Mouse (Mus musculus) activated CD4-positive, CD25-positive, alpha-beta regulatory T cell, adult 4 months (primary cell): Measurements from ENCODE around the gene Slc5a3. TPM values are rescaled to one million over a fixed set of nuclear protein-coding genes. Genes with fewer than 3 reads are reported as not detected.

Source experiments
- ATAC-seq: one replicate; pipeline ENCODE4 v1.8.0; 2017
- polyA plus RNA-seq, 2 experiments: library from polyadenylated mRNA; unstranded; fragments of 100-300 nt; shearing (Covaris generic); gene quantifications; one replicate each; pipeline ENCODE4 v1.2.1; 2017

Slc5a3 gene
- polyA plus RNA-seq, 2 experiments from 2014 or later = 4.4 to 6.9 TPM

DNA sequence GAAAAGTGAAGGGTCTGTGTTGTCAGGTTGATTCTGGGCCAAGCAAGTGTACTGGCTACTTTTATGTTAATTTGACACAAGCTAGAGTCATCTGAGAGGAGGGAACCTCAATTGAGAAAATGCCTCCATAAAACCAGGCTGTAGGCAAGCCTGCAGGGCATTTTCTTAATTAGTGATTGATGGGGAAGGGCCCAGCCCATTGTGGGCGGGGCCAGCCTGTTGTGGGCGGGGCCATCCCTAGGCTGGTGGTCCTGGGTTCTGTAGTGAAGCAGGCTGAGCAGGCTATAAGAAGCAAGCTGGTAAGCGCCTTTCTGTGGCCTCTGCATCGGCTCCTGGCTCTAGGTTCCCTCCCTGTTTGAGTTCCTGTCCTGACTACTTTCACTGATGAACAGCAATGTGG lies 69.1 kb downstream of the Slc5a3 start:
- ATAC-seq = no peak

DNA sequence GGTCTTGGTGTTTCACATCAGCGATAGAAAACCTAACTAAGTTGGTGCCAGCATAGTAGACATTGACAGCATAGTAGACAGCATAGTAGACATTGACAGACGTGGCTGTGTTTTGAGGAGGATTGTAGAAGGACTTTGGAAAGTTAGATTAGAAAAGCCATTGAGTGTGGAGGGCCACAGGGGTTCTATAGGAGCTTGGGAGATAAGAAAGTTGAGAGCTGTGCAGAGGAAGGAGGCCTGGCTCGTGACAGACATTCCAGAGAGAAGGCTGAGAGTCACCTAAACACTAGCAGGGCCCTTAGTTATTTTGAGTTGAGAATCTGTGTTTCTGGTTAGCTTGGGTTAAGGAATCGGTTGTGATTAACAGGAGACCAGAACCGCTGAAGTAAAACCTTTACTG lies 69.5 kb downstream of the Slc5a3 start:
- no peak for ATAC-seq

DNA sequence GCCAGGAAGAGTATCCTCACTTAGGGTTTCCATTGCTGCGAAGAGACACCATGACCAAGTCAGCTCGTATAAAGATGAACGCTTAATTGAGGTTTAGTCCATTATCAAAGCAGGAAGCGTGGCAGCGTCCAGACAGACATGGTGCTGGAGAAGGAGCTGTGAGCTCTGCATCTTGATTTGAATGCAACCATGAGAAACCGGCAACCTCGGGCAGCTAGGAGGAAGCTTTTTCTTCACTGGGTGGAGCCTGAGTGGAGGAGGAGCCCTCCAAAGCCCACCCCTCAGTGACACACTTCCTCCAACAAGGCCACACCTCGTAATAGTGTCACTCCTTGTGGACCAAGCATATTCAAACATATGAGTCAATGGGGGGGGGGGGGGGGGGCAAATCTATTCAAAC lies 71.7 kb downstream of the Slc5a3 start:
- no peak for ATAC-seq

DNA sequence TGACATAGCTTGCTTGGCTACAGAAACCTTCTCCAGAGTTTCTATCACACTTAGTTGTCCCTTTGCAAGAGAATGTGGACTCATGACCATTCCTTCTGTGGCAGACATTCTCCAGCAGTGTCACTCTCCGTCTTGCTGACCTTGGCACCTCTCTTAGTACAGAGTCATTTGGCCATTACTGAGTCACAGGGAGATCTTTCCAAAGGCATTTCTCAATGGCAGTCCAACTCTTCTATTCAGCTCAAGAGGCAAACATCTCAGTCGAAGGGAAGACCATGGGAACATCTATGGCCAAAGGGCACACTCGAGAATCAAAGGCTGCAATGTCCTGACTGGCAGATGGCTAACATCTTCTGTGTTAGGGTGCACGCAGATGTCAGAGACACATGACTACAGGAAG lies 74.4 kb downstream of the Slc5a3 start:
- ATAC-seq = no peak

DNA sequence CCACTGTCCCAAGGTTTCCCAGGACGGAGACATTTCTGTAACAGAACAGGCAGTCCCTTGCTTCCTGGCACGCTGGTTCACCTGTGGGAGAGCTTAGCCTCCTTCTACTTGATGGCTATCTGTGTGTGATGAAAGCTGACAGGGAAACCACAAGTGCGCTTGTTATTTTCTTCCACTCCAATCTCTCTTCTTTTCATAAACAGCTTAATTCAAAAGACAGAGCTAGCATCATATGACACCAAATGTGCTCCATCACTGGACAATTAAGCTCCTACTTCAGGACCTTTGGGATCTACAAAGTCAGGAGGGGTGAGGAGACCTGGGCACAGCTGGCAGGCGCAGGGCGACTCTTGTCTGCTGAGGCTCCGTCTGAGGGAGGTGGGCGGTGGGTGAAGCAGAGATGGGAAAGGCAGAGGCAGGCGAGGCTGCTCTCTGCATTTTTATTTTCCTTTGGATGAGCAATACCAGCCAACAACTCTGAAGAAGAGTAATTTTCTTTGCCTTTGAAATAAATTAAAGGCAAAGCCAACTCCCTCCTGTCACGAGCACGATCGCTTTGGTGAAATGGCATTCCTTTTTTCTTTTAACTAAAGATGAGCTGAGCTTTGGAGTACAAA lies 76.1 kb downstream of the Slc5a3 start:
- ATAC-seq = no peak

DNA sequence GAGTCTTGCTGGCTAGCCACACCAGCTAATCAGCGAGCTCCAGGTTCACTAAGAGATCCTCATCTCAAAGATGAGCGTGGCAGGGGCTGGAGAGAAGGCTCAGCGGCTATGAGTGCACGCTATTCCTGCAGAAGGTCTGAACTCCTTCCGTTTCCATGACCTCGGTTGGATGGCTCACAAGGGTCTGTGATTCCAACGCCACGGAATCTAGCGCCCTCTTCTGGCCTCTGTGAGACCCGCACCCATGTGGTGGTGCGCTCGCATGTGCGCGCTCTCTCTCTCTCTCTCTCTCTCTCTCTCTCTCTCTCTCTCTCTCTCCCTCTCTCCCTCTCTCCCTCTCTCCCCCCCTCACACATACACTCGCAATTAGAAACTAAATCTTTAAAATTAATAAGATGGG lies 78.2 kb downstream of the Slc5a3 start:
- ATAC-seq = no peak

Other genes with a start within 250 kb of the Slc5a3 start
- 10 to 100 TPM; 57.9 to 81.9 TPM for gene Mrps6, start 52 bp upstream of the Slc5a3 start, polyA plus RNA-seq
- not detected for gene Gm49711, start within 50 bp of the Slc5a3 start, polyA plus RNA-seq
- not detected for gene Kcne2, start 234.1 kb downstream of the Slc5a3 start, polyA plus RNA-seq
- 100 to 1,000 TPM; 121 to 124 TPM for gene Smim11, start 243.0 kb downstream of the Slc5a3 start, polyA plus RNA-seq